Mouse (Mus musculus) erythroid progenitor cell, adult 5-6 weeks (primary cell): ENCODE data around the gene Gm20777. TPM values are rescaled to one million over a fixed set of nuclear protein-coding genes. Genes with fewer than 3 reads are reported as not detected.
"Not testable (repeated sequence)": the region's sequence is repeated elsewhere in the genome, so short reads cannot be mapped to it uniquely, and the experiment has no call there.

Source experiments
- ATAC-seq: replicated peaks from 2 replicates; pipeline ENCODE4 v1.8.0; 2016; ENCODE audit warnings: moderate number of reproducible peaks, mild to moderate bottlenecking, moderate TSS enrichment, inconsistent platforms; ENCODE audit not compliant: poor library complexity, low FRiP score, severe bottlenecking
- total RNA-seq, 2 experiments: library from RNA; stranded (forward) in 1 of 2; stranded (reverse) in 1 of 2; fragments of 150-400 nt in 1 of 2; fragments of 186-747, 209-891 nt in 1 of 2; gene quantifications; 2 replicates each; pipeline versions ENCODE4 v1.2.3 to v1.2.4; 2015 to 2017; ENCODE audit warnings: low replicate concordance in 2 of 2

The Gm20777 gene
- not detected in 2 replicates for total RNA-seq (2015; ENCODE audit: low replicate concordance)
- total RNA-seq (2017; ENCODE audit: low replicate concordance), result not detected in 2 replicates

- ATAC-seq, result not testable (repeated sequence)
Measured at GRCm38 (mm10) chrY:10752350-10752749, at the start of gene Gm20777. Gm20777 (minus strand) TSS chrY:10752450.

- ATAC-seq, result not testable (repeated sequence)
Measured at GRCm38 (mm10) chrY:10709551-10709950, 42.7 kb downstream of the Gm20777 start.

DNA sequence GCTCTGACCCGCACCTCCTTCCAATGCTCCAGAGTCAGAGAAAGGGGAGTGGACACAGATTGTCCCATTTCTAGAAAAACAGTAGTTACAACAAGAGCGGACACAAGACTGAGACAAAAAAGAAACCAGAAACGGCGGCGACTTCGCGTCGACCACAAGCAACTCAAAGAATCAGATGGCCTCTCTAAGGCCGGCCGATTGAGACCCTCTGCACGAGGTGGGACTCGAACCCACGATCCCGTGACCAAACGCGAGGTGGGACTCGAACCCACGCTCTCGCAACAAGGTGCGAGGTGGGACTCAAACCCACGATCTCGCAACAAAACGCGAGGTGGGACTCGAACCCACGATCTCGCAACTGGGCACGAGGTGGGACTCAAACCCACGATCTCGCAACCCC is 43.5 kb downstream of the Gm20777 start:
- ATAC-seq, result not testable (repeated sequence)

DNA sequence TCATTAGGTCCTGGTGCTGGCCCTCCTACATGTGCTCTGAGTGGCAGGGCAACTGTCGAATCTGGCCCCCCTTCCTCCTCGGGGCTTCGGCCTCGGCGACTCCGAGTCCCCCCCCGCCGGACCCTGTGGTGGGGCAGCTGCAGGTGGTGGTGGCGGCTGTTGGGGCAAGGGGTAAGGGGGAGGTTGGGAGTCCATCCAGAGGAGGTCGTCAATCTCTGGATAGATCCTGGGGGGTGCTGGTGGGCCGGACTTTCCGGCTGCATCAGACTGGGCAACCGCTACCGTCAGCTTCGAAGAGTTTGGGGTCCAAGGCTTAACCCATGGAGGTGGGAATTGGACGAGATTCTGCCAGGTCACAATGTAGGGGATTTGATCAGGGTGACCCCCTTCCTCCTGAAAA is 44.0 kb downstream of the Gm20777 start:
- not testable (repeated sequence) for ATAC-seq

GRCm38 (mm10) chrY:10706686-10707085 is 45.6 kb downstream of the Gm20777 start:
- ATAC-seq, result not testable (repeated sequence)

Other genes starting within 250 kb of the Gm20777 start
- gene Gm20737, start 216.4 kb downstream of the Gm20777 start, total RNA-seq (2015; ENCODE audit: low replicate concordance), result not detected in 2 replicates
- gene Gm20737, start 216.4 kb downstream of the Gm20777 start, total RNA-seq (2017; ENCODE audit: low replicate concordance), result not detected in 2 replicates
- gene Gm21775, start 199.0 kb downstream of the Gm20777 start, total RNA-seq (2015; ENCODE audit: low replicate concordance), result not detected in 2 replicates
- not detected in 2 replicates for gene Gm21775, start 199.0 kb downstream of the Gm20777 start, total RNA-seq (2017; ENCODE audit: low replicate concordance)
- not detected in 2 replicates for gene Gm21900, start 136.1 kb downstream of the Gm20777 start, total RNA-seq (2015; ENCODE audit: low replicate concordance)
- gene Gm21900, start 136.1 kb downstream of the Gm20777 start, total RNA-seq (2017; ENCODE audit: low replicate concordance), result not detected in 2 replicates